Mouse (Mus musculus) forebrain, postnatal 0 days (tissue): ENCODE results near the gene Il1rapl2. TPM values are rescaled to one million over a fixed set of nuclear protein-coding genes. Genes with fewer than 3 reads are reported as not detected.

Experiments
- ATAC-seq: fragments of 200-750 bp; cut with Nextera tagmentation; 2 replicates; pipeline ENCODE4 v1.8.0; 2017; ENCODE audit warnings: mild to moderate bottlenecking, moderate library complexity
- DNase-seq: peaks from one replicate; pipeline ENCODE4 v3.0.0-alpha.2; 2015
- H3K27ac ChIP-seq: fragments of 300-500 bp; sonication (generic); 2 replicates; pipeline ENCODE4 v1.5.1; 2014; ENCODE audit warnings: low read depth, mild to moderate bottlenecking, antibody characterized with exemption, low read length, moderate library complexity, mixed read lengths
- H3K27me3 ChIP-seq: fragments of 300-500 bp; sonication (generic); 2 replicates; pipeline ENCODE4 v1.6.1; 2014; ENCODE audit warnings: mild to moderate bottlenecking, low read length, mixed read lengths; ENCODE audit not compliant: insufficient read depth
- H3K36me3 ChIP-seq: fragments of 300-500 bp; sonication (generic); 2 replicates; pipeline ENCODE4 v1.6.1; 2014; ENCODE audit warnings: mild to moderate bottlenecking, moderate library complexity; ENCODE audit not compliant: insufficient read depth
- H3K4me1 ChIP-seq: fragments of 300-500 bp; sonication (generic); 2 replicates; pipeline ENCODE4 v1.6.1; 2014; ENCODE audit warnings: antibody characterized with exemption; ENCODE audit not compliant: insufficient read depth
- H3K4me2 ChIP-seq: fragments of 300-500 bp; sonication (generic); 2 replicates; pipeline ENCODE4 v1.6.1; 2014; ENCODE audit warnings: low read depth, mild to moderate bottlenecking, moderate library complexity
- H3K4me3 ChIP-seq: fragments of 300-500 bp; sonication (generic); 2 replicates; pipeline ENCODE4 v1.5.1; 2014; ENCODE audit warnings: low read depth, low read length, mixed read lengths
- H3K9ac ChIP-seq: fragments of 300-500 bp; sonication (generic); 2 replicates; pipeline ENCODE4 v1.6.1; 2014; ENCODE audit warnings: mild to moderate bottlenecking
- H3K9me3 ChIP-seq: fragments of 300-500 bp; sonication (generic); 2 replicates; pipeline ENCODE4 v1.6.1; 2016; ENCODE audit warnings: low read length
- CTCF ChIP-seq: sonication (generic); IDR thresholded peaks from 2 replicates; pipeline ENCODE4 v1.5.1; 2016; ENCODE audit warnings: antibody characterized with exemption, control low read depth, low read depth
- WGBS: fragments of 180-500 bp; shearing (Covaris S2); extraction: QIAGEN DNeasy Blood & Tissue Kit; methylation state at CpG from one replicate; pipeline ENCODE4 v1.1.7; 2014; 5-methylcytosine and 5-hydroxymethylcytosine counted together
- polyA plus RNA-seq: library from polyadenylated mRNA; unstranded; fragments of >200 nt; fragmentation: Nextera tagmentation; extraction: Ambion mirVana; gene quantifications from 2 replicates; pipeline ENCODE4 v1.2.1, GENCODE M21; 2015
- total RNA-seq: library from RNA; depleted of rRNA; stranded (reverse); fragments of >200 nt; gene quantifications from 2 replicates; pipeline ENCODE4 v1.2.3, GENCODE M21; 2014

The Il1rapl2 gene
- total and polyA plus RNA-seq, 2 experiments from 2014 or later: 5.0 to 8.5 TPM

- no peak for TF ChIP-seq CTCF
- Histone ChIP-seq H3K27ac (no peak overlapping the region), H3K27me3 (no peaks in the 10 kb centered on the region), H3K4me3 (no peak overlapping the region), H3K4me2 (no peak overlapping the region), H3K9me3 (no peaks in the 10 kb centered on the region), H3K4me1 (no peaks in the 10 kb centered on the region), H3K36me3 (no peaks in the 10 kb centered on the region), H3K9ac (no peak overlapping the region)
- ATAC-seq (no peak), DNase-seq (no peak)
- 86% methylated on average over 1 of the region's 1 CpGs for WGBS
Measured at GRCm38 (mm10) chrX:137687974-137688373, 117.6 kb downstream of the Il1rapl2 start.

- no peak overlapping the region for H3K4me3 ChIP-seq
- no peaks in the 10 kb centered on the region for H3K4me1 ChIP-seq
- ATAC-seq (no peak), DNase-seq (no peak)
- no peak for TF ChIP-seq CTCF
- H3K27ac ChIP-seq: no peak overlapping the region
- H3K27me3 ChIP-seq: no peaks in the 10 kb centered on the region
- no peaks in the 10 kb centered on the region for H3K9me3 ChIP-seq
- no peak overlapping the region for H3K9ac ChIP-seq
- no peak overlapping the region for H3K4me2 ChIP-seq
- WGBS: 88% methylated on average over 2 of the region's 2 CpGs
- H3K36me3 ChIP-seq: no peaks in the 10 kb centered on the region
Measured at GRCm38 (mm10) chrX:137700006-137700405, 129.6 kb downstream of the Il1rapl2 start.

- Histone ChIP-seq H3K4me2 (no peak overlapping the region), H3K4me3 (no peak overlapping the region), H3K9me3 (no peaks in the 10 kb centered on the region), H3K27me3 (no peaks in the 10 kb centered on the region), H3K27ac (no peak overlapping the region), H3K9ac (no peak overlapping the region), H3K36me3 (no peaks in the 10 kb centered on the region), H3K4me1 (no peaks in the 10 kb centered on the region)
- DNase-seq: no peak
- WGBS: 35% methylated on average over 3 of the region's 3 CpGs
- no peak for ATAC-seq
- TF ChIP-seq CTCF: no peak
Measured at GRCm38 (mm10) chrX:137755537-137755936, 185.1 kb downstream of the Il1rapl2 start.

GRCm38 (mm10) chrX:137805484-137806200, 235.2 kb downstream of the Il1rapl2 start:
- 43% methylated on average over 6 of the region's 6 CpGs for WGBS
- H3K27ac ChIP-seq: no peak overlapping the region
- ATAC-seq: peak; percentile 62; the same call in 1 of the 2 replicates
- DNase-seq: peak; percentile 4
- no peak overlapping the region for H3K4me3 ChIP-seq
- no peak overlapping the region for H3K4me2 ChIP-seq
- H3K9me3 ChIP-seq: no peaks in the 10 kb centered on the region
- no peaks in the 10 kb centered on the region for H3K27me3 ChIP-seq
- no peak overlapping the region for H3K9ac ChIP-seq
- no peaks in the 10 kb centered on the region for H3K4me1 ChIP-seq
- no peaks in the 10 kb centered on the region for H3K36me3 ChIP-seq
- TF ChIP-seq CTCF: no peak

- no peaks in the 10 kb centered on the region for H3K9me3 ChIP-seq
- WGBS: 36% methylated on average over 4 of the region's 4 CpGs
- no peak overlapping the region for H3K27ac ChIP-seq
- no peak for TF ChIP-seq CTCF
- H3K4me1 ChIP-seq: no peaks in the 10 kb centered on the region
- H3K27me3 ChIP-seq: no peaks in the 10 kb centered on the region
- H3K4me3 ChIP-seq: no peak overlapping the region
- H3K9ac ChIP-seq: no peak overlapping the region
- H3K36me3 ChIP-seq: no peaks in the 10 kb centered on the region
- ATAC-seq: peak; percentile 50
- H3K4me2 ChIP-seq: no peak overlapping the region
- DNase-seq: peak; percentile 9
Measured at GRCm38 (mm10) chrX:137806231-137807114, 236.1 kb downstream of the Il1rapl2 start.

GRCm38 (mm10) chrX:137809526-137809925, 239.1 kb downstream of the Il1rapl2 start:
- Histone ChIP-seq H3K9me3 (no peaks in the 10 kb centered on the region), H3K4me3 (no peak overlapping the region), H3K4me1 (no peaks in the 10 kb centered on the region), H3K27me3 (no peaks in the 10 kb centered on the region), H3K36me3 (no peaks in the 10 kb centered on the region), H3K9ac (no peak overlapping the region), H3K27ac (no peak overlapping the region), H3K4me2 (no peak overlapping the region)
- ATAC-seq (no peak), DNase-seq (no peak)
- WGBS: 39% methylated on average over 3 of the region's 3 CpGs
- TF ChIP-seq CTCF: no peak

- DNase-seq (peak; percentile 6), ATAC-seq (no peak)
- Histone ChIP-seq H3K4me2 (no peak overlapping the region), H3K9ac (no peak overlapping the region), H3K36me3 (no peaks in the 10 kb centered on the region), H3K4me1 (no peaks in the 10 kb centered on the region), H3K4me3 (no peak overlapping the region), H3K9me3 (no peaks in the 10 kb centered on the region), H3K27ac (no peak overlapping the region), H3K27me3 (no peaks in the 10 kb centered on the region)
- 43% methylated on average over 1 of the region's 1 CpGs for WGBS
- no peak for TF ChIP-seq CTCF
Measured at GRCm38 (mm10) chrX:137812151-137812550, 241.7 kb downstream of the Il1rapl2 start.
